Mouse (Mus musculus): ENCODE results near the gene Zfp978. TPM values are rescaled to one million over a fixed set of nuclear protein-coding genes. Genes with fewer than 3 reads are reported as not detected.
"Not testable (repeated sequence)": the region's sequence is repeated elsewhere in the genome, so short reads cannot be mapped to it uniquely, and the experiment has no call there.

Zfp978 gene
- total RNA-seq, 1 experiment from 2014 or later = not detected

DNA sequence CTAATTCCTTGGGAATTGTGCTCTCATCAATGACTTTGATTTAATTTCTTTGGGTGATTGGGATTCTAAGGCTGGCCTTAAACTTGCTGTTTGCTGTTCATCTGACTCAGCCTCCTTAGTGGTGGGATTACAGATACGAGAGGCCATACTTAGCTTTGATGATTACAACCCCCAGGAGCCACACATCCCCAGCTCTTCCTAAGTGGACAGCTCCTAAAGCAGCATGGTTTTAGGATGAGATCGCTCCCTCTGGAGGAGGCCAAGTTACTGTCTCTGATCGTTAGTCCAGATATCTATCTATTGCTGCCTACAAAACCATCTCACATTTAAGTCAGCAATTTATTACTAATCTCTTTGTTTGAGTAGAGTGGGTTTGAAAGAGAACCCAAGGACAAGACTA is 63.3 kb downstream of the Zfp978 start:
- not testable (repeated sequence) for ATAC-seq (replicated peaks in 1 of 2; ENCODE audit: insufficient read depth in 1 of 2, low FRiP score in 2 of 2, low TSS enrichment in 1 of 2, low read depth in 1 of 2, poor library complexity in 2 of 2, severe bottlenecking in 2 of 2)

DNA sequence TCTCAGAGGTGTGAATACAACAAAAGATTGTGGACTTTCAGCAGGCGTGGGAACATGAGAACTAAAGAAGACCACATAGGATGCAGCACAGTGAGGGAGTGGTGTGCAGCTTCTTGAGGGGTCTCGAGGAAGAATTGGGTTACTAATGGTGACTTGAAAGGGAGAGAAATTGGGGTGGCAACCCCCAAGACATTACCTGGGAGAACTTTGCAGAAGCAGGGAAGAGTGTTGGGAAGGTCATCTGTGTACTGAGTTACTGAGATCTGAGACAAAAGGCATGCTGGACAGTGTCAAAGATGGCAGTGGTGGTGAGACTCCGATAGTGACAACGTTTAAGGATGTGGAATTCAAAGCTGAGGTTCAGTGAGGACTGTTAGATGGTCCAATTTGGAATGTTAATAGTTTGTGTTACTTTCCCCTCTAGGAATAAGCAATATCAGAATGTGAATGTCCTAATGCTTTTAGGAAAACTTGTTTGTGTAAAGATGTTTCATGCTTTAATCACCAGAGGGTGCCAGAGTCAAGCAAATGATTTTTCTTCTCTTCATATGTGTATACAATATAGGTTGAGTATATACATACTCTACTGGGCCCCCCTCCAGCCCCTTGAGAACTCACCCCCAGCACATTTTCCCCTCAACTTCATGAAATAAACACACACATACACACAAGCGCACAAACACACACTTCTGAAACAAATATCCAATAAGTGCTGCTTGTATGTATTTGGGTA is 64.7 kb downstream of the Zfp978 start:
- peak; percentile 43 to 60 for ATAC-seq (replicated peaks in 1 of 2; ENCODE audit: insufficient read depth in 1 of 2, low FRiP score in 2 of 2, low TSS enrichment in 1 of 2, low read depth in 1 of 2, poor library complexity in 2 of 2, severe bottlenecking in 2 of 2)

DNA sequence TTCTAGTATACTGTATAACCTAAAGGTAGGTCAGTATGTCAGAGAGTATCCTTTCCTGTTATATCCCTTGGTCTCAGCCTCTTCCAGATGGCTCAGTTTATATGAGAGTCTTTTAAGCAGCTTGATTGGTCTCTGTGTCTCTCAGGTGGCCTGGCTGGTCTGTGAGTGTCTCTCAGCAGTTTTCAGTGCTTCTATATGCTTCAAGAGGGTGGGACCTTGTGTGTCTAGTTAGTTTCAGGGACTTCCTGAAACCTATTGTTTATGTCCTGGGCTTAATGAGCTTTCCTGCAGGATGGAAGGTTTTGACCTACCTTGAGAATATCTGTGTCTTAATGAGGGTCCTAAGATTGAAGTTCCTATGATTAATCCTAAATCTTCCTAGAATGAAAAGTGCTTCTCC is 69.5 kb downstream of the Zfp978 start:
- ATAC-seq (replicated peaks in 1 of 2; ENCODE audit: insufficient read depth in 1 of 2, low FRiP score in 2 of 2, low TSS enrichment in 1 of 2, low read depth in 1 of 2, poor library complexity in 2 of 2, severe bottlenecking in 2 of 2) = no peak

DNA sequence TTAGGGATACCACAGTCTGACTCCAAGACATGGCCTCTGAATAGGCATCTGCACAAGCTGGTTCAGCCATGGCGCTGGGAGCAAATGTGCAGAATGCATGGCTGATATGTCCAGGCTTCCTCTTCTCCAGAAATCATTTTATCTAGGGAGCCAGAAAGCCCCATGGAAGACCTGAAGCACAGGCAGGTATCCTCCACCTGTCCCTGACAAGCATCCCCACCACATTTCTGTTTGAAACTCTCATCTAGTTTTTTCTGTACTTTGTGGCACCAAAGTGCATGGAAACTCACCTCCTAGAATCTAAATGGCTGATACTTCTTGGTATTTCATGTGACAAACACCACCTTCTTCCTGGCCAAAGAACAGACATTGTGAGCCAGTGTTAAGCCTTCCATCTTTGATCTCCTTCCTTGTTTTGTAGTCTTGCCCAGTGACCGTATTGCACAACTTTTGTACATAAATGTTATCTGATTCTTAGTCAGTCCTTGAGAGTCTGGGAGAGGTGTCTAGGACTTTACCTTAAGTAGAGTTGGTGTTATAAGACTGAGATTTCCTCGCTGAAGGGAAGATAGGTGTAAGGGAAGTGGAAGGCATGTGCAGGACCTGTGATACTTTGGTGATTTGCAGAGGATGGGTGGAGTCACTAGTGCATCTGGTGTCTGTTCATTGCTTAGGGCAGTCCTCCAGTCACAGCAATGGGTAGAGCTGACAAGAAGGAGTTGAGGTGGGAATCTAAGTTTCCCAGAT is 70.8 kb downstream of the Zfp978 start:
- peak; percentile 4 to 23; a peak in 2 of 4 replicates for ATAC-seq (replicated peaks in 1 of 2; ENCODE audit: insufficient read depth in 1 of 2, low FRiP score in 2 of 2, low TSS enrichment in 1 of 2, low read depth in 1 of 2, poor library complexity in 2 of 2, severe bottlenecking in 2 of 2)

DNA sequence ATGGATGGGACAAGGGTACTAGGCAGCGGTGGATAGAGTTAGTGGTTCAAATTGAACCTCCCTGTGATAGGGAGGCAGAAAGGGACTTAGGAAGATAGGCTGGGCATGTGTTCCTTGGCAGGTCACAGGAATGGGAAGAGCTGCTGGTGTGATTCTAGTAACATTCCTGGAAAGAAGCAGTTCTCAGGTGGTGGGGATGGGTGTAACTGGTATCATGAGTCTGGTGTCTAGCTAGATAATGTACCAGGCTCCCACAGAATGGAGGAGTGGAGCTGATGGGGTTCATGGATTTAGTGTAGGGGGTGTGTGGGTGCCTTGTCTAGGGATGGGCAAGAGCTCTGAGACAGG is 71.3 kb downstream of the Zfp978 start:
- 0 out of 4 replicates have a peak, but pooled peaks of 1 of the 2 experiments have one; percentile 3 for ATAC-seq (replicated peaks in 1 of 2; ENCODE audit: insufficient read depth in 1 of 2, low FRiP score in 2 of 2, low TSS enrichment in 1 of 2, low read depth in 1 of 2, poor library complexity in 2 of 2, severe bottlenecking in 2 of 2)

DNA sequence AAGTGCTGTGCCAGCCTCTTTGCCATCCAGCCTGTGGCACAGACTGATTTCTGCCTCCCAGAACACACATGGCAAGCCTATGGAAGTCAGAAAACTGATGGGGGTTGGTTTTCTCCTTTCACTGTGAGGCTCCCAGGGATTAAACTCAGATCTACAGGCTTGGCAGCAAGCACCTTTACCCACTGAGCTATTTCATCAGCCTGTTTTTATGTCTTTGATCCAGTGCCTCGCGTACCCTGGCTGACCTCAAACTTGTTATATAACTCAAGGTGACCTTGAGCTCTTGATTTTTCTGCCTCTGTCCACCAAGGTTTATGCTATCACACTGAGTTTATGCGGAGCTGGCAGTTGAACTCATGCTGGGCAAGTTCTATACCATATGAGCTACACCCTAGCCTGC is 71.9 kb downstream of the Zfp978 start:
- peak in 1 of 2 experiments; percentile 4; a peak in 1 of 4 replicates for ATAC-seq (replicated peaks in 1 of 2; ENCODE audit: insufficient read depth in 1 of 2, low FRiP score in 2 of 2, low TSS enrichment in 1 of 2, low read depth in 1 of 2, poor library complexity in 2 of 2, severe bottlenecking in 2 of 2)

DNA sequence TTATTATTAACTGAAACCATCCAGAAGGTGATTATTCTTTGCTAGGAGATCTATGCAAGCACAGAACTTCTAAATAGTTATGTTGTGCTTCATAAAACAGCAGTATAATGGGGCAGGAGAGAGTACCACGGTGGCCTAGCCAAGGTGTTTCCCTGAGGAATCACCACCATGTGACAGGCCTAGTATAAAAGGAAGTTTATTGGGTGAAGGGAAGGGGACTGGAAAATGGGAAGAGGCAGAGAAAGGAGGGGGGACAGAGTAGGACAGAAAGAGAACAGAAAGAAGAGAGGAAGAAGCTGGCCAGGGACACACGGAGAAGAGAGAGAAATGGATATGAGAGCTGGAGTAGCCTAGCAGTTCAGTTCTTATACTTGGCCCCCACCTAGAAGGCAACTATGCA is 72.8 kb downstream of the Zfp978 start:
- ATAC-seq (replicated peaks in 1 of 2; ENCODE audit: insufficient read depth in 1 of 2, low FRiP score in 2 of 2, low TSS enrichment in 1 of 2, low read depth in 1 of 2, poor library complexity in 2 of 2, severe bottlenecking in 2 of 2) = peak in 1 of 2 experiments; percentile 12; a peak in 1 of 4 replicates

Other genes starting within 250 kb of the Zfp978 start
- gene Zfp991, start 229.3 kb upstream of the Zfp978 start, total RNA-seq (2017) = 44.5 and 56.2 TPM in 2 replicates
- 0.31 and 0.45 TPM in 2 replicates for gene Zfp988, start 55.6 kb upstream of the Zfp978 start, total RNA-seq (2017)
- gene Zfp982, start 131.1 kb downstream of the Zfp978 start, total RNA-seq (2017) = 26.9 and 32.5 TPM in 2 replicates
- 2.8 and 4.3 TPM in 2 replicates for gene Gm16503, start 178.9 kb downstream of the Zfp978 start, total RNA-seq (2017)
- 0.60 and 1.1 TPM in 2 replicates for gene Zfp985, start 192.0 kb downstream of the Zfp978 start, total RNA-seq (2017)